Mouse (Mus musculus): ENCODE measurements around the gene Sh3kbp1.

Sh3kbp1 gene

GRCm38 (mm10) chrX:159678320-159678835 lies 51.3 kb downstream of the Sh3kbp1 start:
- no peak for DNase-seq

GRCm38 (mm10) chrX:159685521-159685920 lies 58.4 kb downstream of the Sh3kbp1 start:
- DNase-seq, result no peak

GRCm38 (mm10) chrX:159686850-159687249 lies 59.8 kb downstream of the Sh3kbp1 start:
- no peak for DNase-seq

GRCm38 (mm10) chrX:159688698-159689097 lies 61.6 kb downstream of the Sh3kbp1 start:
- no peak for DNase-seq

- DNase-seq, result no peak
Measured at GRCm38 (mm10) chrX:159689785-159690416, 62.8 kb downstream of the Sh3kbp1 start.

GRCm38 (mm10) chrX:159693126-159693525 lies 66.1 kb downstream of the Sh3kbp1 start:
- DNase-seq, result no peak

- no peak for DNase-seq
Measured at GRCm38 (mm10) chrX:159696545-159696944, 69.5 kb downstream of the Sh3kbp1 start.

GRCm38 (mm10) chrX:159697030-159697454 lies 70.0 kb downstream of the Sh3kbp1 start:
- DNase-seq, result no peak

GRCm38 (mm10) chrX:159702850-159703249 lies 75.8 kb downstream of the Sh3kbp1 start:
- no peak for DNase-seq

- DNase-seq, result no peak
Measured at GRCm38 (mm10) chrX:159704381-159705004, 77.4 kb downstream of the Sh3kbp1 start.

GRCm38 (mm10) chrX:159705412-159705811 lies 78.3 kb downstream of the Sh3kbp1 start:
- no peak for DNase-seq

- no peak for DNase-seq
Measured at GRCm38 (mm10) chrX:159708076-159708830, 81.2 kb downstream of the Sh3kbp1 start.

- DNase-seq, result no peak
Measured at GRCm38 (mm10) chrX:159709296-159709695, 82.2 kb downstream of the Sh3kbp1 start.

GRCm38 (mm10) chrX:159711070-159712029 lies 84.3 kb downstream of the Sh3kbp1 start:
- no peak for DNase-seq

- DNase-seq, result no peak
Measured at GRCm38 (mm10) chrX:159713191-159713590, 86.1 kb downstream of the Sh3kbp1 start.

- DNase-seq, result no peak
Measured at GRCm38 (mm10) chrX:159721390-159721789, 94.3 kb downstream of the Sh3kbp1 start.

- no peak for DNase-seq
Measured at GRCm38 (mm10) chrX:159731421-159731820, 104.3 kb downstream of the Sh3kbp1 start.

GRCm38 (mm10) chrX:159732845-159733244 lies 105.8 kb downstream of the Sh3kbp1 start:
- no peak for DNase-seq

GRCm38 (mm10) chrX:159733948-159734347 lies 106.9 kb downstream of the Sh3kbp1 start:
- no peak for DNase-seq

GRCm38 (mm10) chrX:159735513-159736099 lies 108.5 kb downstream of the Sh3kbp1 start:
- DNase-seq, result no peak

- no peak for DNase-seq
Measured at GRCm38 (mm10) chrX:159737344-159737743, 110.3 kb downstream of the Sh3kbp1 start.

GRCm38 (mm10) chrX:159744035-159744434 lies 117.0 kb downstream of the Sh3kbp1 start:
- DNase-seq, result no peak
